Mouse (Mus musculus) kidney, embryonic 15.5 days (tissue): ENCODE results near the gene Ldhd. TPM values are rescaled to one million over a fixed set of nuclear protein-coding genes. Genes with fewer than 3 reads are reported as not detected.
A peak's percentile ranks its signal among the peaks of the same experiment; 100 is the strongest.

Experiments used
- ATAC-seq: fragments of 200-750 bp; cut with Nextera tagmentation; replicated peaks from 2 replicates; pipeline ENCODE4 v1.8.0; 2017; ENCODE audit warnings: moderate TSS enrichment; ENCODE audit not compliant: low FRiP score
- H3K27ac ChIP-seq: fragments of 300-500 bp; sonication (generic); 2 replicates; pipeline ENCODE4 v1.5.1; 2015; ENCODE audit warnings: mild to moderate bottlenecking, inconsistent platforms
- H3K27me3 ChIP-seq: fragments of 300-500 bp; sonication (generic); 2 replicates; pipeline ENCODE4 v1.6.1; 2015; ENCODE audit warnings: inconsistent platforms
- H3K36me3 ChIP-seq: fragments of 300-500 bp; sonication (generic); 2 replicates; pipeline ENCODE4 v1.6.1; 2015; ENCODE audit warnings: inconsistent platforms
- H3K4me1 ChIP-seq: fragments of 300-500 bp; sonication (generic); 2 replicates; pipeline ENCODE4 v1.6.1; 2015; ENCODE audit warnings: inconsistent platforms
- H3K4me2 ChIP-seq: fragments of 300-500 bp; sonication (generic); 2 replicates; pipeline ENCODE4 v1.6.1; 2015; ENCODE audit warnings: moderate library complexity, mild to moderate bottlenecking, inconsistent platforms
- H3K4me3 ChIP-seq: fragments of 300-500 bp; sonication (generic); replicated peaks from 2 replicates; pipeline ENCODE4 v1.5.1; 2015; ENCODE audit warnings: mild to moderate bottlenecking, inconsistent platforms
- H3K9ac ChIP-seq: fragments of 300-500 bp; sonication (generic); 2 replicates; pipeline ENCODE4 v1.6.1; 2015; ENCODE audit warnings: mild to moderate bottlenecking, inconsistent platforms
- H3K9me3 ChIP-seq: fragments of 300-500 bp; sonication (generic); replicated peaks from 2 replicates; pipeline ENCODE4 v1.6.1; 2016; ENCODE audit warnings: inconsistent platforms
- WGBS: fragments of 180-500 bp; shearing (Covaris S2); methylation state at CpG from one replicate; pipeline ENCODE4 v1.1.7; 2015; ENCODE audit warnings: mixed read lengths; 5-methylcytosine and 5-hydroxymethylcytosine counted together
- polyA plus RNA-seq: library from polyadenylated mRNA; unstranded; fragments of >200 nt; fragmentation: Nextera tagmentation; extraction: Ambion mirVana; gene quantifications from 2 replicates; pipeline ENCODE4 v1.2.1, GENCODE M21; 2015

Ldhd gene
- polyA plus RNA-seq, 1 experiment from 2014 or later: 1.3 TPM

GRCm38 (mm10) chr8:111607414-111607813, 22.8 kb downstream of the Ldhd start:
- no peaks in the 10 kb centered on the region for H3K9me3 ChIP-seq
- H3K4me3 ChIP-seq: no peak overlapping the region
- no peaks in the 10 kb centered on the region for H3K27me3 ChIP-seq
- H3K9ac ChIP-seq: no peak overlapping the region
- no peak for ATAC-seq
- peaks cover 8% of the 10 kb centered on the region; the same call in 1 of the 2 replicates for H3K36me3 ChIP-seq
- H3K4me1 ChIP-seq: peaks cover 15% of the 10 kb centered on the region
- no peak overlapping the region for H3K27ac ChIP-seq
- WGBS: 88% methylated on average over 7 of the region's 7 CpGs
- H3K4me2 ChIP-seq: no peak overlapping the region

GRCm38 (mm10) chr8:111606961-111607360, 23.2 kb downstream of the Ldhd start:
- Histone ChIP-seq H3K9me3 (no peaks in the 10 kb centered on the region), H3K4me1 (peaks cover 15% of the 10 kb centered on the region), H3K4me3 (no peak overlapping the region), H3K27ac (no peak overlapping the region), H3K27me3 (no peaks in the 10 kb centered on the region), H3K9ac (no peak overlapping the region), H3K4me2 (no peak overlapping the region), H3K36me3 (peaks cover 8% of the 10 kb centered on the region; the same call in 1 of the 2 replicates)
- 68% methylated on average over 9 of the region's 9 CpGs for WGBS
- no peak for ATAC-seq

- no peaks in the 10 kb centered on the region for H3K9me3 ChIP-seq
- H3K36me3 ChIP-seq: 0 out of 2 replicates have a peak, but pooled peaks cover 4% of the 10 kb centered on the region
- H3K4me3 ChIP-seq: no peak overlapping the region
- no peak overlapping the region for H3K4me2 ChIP-seq
- no peak overlapping the region for H3K9ac ChIP-seq
- no peak for ATAC-seq
- H3K27ac ChIP-seq: no peak overlapping the region
- H3K27me3 ChIP-seq: no peaks in the 10 kb centered on the region
- WGBS: 77% methylated on average over 2 of the region's 2 CpGs
- H3K4me1 ChIP-seq: peaks cover 17% of the 10 kb centered on the region
These were observed 25.2 kb downstream of the Ldhd start for GRCm38 (mm10) chr8:111604986-111605385.

GRCm38 (mm10) chr8:111602050-111602449, 28.1 kb downstream of the Ldhd start:
- Histone ChIP-seq H3K4me2 (no peak overlapping the region), H3K36me3 (0 out of 2 replicates have a peak, but pooled peaks cover 4% of the 10 kb centered on the region), H3K9me3 (no peaks in the 10 kb centered on the region), H3K4me1 (peaks cover 34% of the 10 kb centered on the region), H3K27ac (no peak overlapping the region), H3K9ac (no peak overlapping the region), H3K27me3 (no peaks in the 10 kb centered on the region), H3K4me3 (no peak overlapping the region)
- 97% methylated on average over 4 of the region's 4 CpGs for WGBS
- ATAC-seq: no peak

GRCm38 (mm10) chr8:111599707-111600444, 30.3 kb downstream of the Ldhd start:
- 59% methylated on average over 9 of the region's 9 CpGs for WGBS
- 0 out of 2 replicates have a peak overlapping the region, but pooled peaks have one; percentile 11 for H3K27ac ChIP-seq
- no peak overlapping the region for H3K9ac ChIP-seq
- H3K4me3 ChIP-seq: no peak overlapping the region
- no peaks in the 10 kb centered on the region for H3K27me3 ChIP-seq
- no peaks in the 10 kb centered on the region for H3K9me3 ChIP-seq
- peaks cover 47% of the 10 kb centered on the region for H3K4me1 ChIP-seq
- H3K4me2 ChIP-seq: no peak overlapping the region
- ATAC-seq: no peak
- 0 out of 2 replicates have a peak, but pooled peaks cover 4% of the 10 kb centered on the region for H3K36me3 ChIP-seq

GRCm38 (mm10) chr8:111597310-111597709, 32.9 kb downstream of the Ldhd start:
- peaks cover 66% of the 10 kb centered on the region for H3K4me1 ChIP-seq
- H3K4me3 ChIP-seq: no peak overlapping the region
- H3K27me3 ChIP-seq: no peaks in the 10 kb centered on the region
- no peaks in the 10 kb centered on the region for H3K9me3 ChIP-seq
- ATAC-seq: peak; percentile 84
- 0 out of 2 replicates have a peak overlapping the region, but pooled peaks have one; percentile 28 for H3K4me2 ChIP-seq
- 5% methylated on average over 1 of the region's 1 CpGs for WGBS
- no peak overlapping the region for H3K9ac ChIP-seq
- H3K36me3 ChIP-seq: no peaks in the 10 kb centered on the region
- H3K27ac ChIP-seq: peak overlapping the region; percentile 89

GRCm38 (mm10) chr8:111596485-111596821, 33.7 kb downstream of the Ldhd start:
- no peaks in the 10 kb centered on the region for H3K36me3 ChIP-seq
- H3K27me3 ChIP-seq: no peaks in the 10 kb centered on the region
- peak overlapping the region; percentile 89 for H3K27ac ChIP-seq
- H3K4me3 ChIP-seq: no peak overlapping the region
- H3K4me2 ChIP-seq: 0 out of 2 replicates have a peak overlapping the region, but pooled peaks have one; percentile 28
- peaks cover 66% of the 10 kb centered on the region for H3K4me1 ChIP-seq
- WGBS: 51% methylated on average over 3 of the region's 3 CpGs
- no peak overlapping the region for H3K9ac ChIP-seq
- no peak for ATAC-seq
- H3K9me3 ChIP-seq: no peaks in the 10 kb centered on the region

- H3K4me3 ChIP-seq: no peak overlapping the region
These were observed 34.3 kb downstream of the Ldhd start for GRCm38 (mm10) chr8:111595712-111596484.

GRCm38 (mm10) chr8:111594951-111595350, 35.2 kb downstream of the Ldhd start:
- Histone ChIP-seq H3K27me3 (no peaks in the 10 kb centered on the region), H3K4me1 (peaks cover 65% of the 10 kb centered on the region), H3K27ac (peak overlapping the region; percentile 89; the same call in 1 of the 2 replicates), H3K4me2 (no peak overlapping the region), H3K4me3 (no peak overlapping the region), H3K36me3 (no peaks in the 10 kb centered on the region), H3K9ac (no peak overlapping the region), H3K9me3 (no peaks in the 10 kb centered on the region)
- 92% methylated on average over 2 of the region's 2 CpGs for WGBS
- no peak for ATAC-seq

More at GRCm38 (mm10) chr8:111595712-111596484, 34.3 kb downstream of the Ldhd start:
- H3K4me2 ChIP-seq: peak overlapping the region; percentile 5; the same call in 1 of the 2 replicates
- H3K27ac ChIP-seq: peak overlapping the region; percentile 89
- H3K36me3 ChIP-seq: no peaks in the 10 kb centered on the region
- no peaks in the 10 kb centered on the region for H3K27me3 ChIP-seq
- whole genome bisulfite sequencing: 71% methylated on average over 15 of the region's 15 CpGs
- ATAC-seq: peak; percentile 59
- peaks cover 66% of the 10 kb centered on the region for H3K4me1 ChIP-seq
- H3K9me3 ChIP-seq: no peaks in the 10 kb centered on the region
- H3K9ac ChIP-seq: no peak overlapping the region

- 86% methylated on average over 3 of the region's 3 CpGs for WGBS
- Histone ChIP-seq H3K4me3 (no peak overlapping the region), H3K36me3 (no peaks in the 10 kb centered on the region), H3K4me2 (no peak overlapping the region), H3K9ac (no peak overlapping the region), H3K27me3 (no peaks in the 10 kb centered on the region), H3K9me3 (no peaks in the 10 kb centered on the region), H3K4me1 (peaks cover 60% of the 10 kb centered on the region), H3K27ac (0 out of 2 replicates have a peak overlapping the region, but pooled peaks have one; percentile 89)
- ATAC-seq: no peak
These were observed 35.9 kb downstream of the Ldhd start for GRCm38 (mm10) chr8:111594044-111594840.

- peaks cover 52% of the 10 kb centered on the region for H3K4me1 ChIP-seq
- H3K9ac ChIP-seq: no peak overlapping the region
- 74% methylated on average over 7 of the region's 7 CpGs for WGBS
These were observed 37.7 kb downstream of the Ldhd start for GRCm38 (mm10) chr8:111592390-111592910.

More at GRCm38 (mm10) chr8:111592390-111592910, 37.7 kb downstream of the Ldhd start:
- no peaks in the 10 kb centered on the region for H3K36me3 ChIP-seq
- H3K27ac ChIP-seq: no peak overlapping the region
- H3K27me3 ChIP-seq: no peaks in the 10 kb centered on the region
- H3K4me3 ChIP-seq: no peak overlapping the region
- no peak overlapping the region for H3K4me2 ChIP-seq
- H3K9me3 ChIP-seq: no peaks in the 10 kb centered on the region
- no peak for ATAC-seq
